Comparison of ENCODE assay signal across 18 mouse cellular contexts in genomic region chr2:128565904-128566303, GRCm38 (mm10). TPM values are rescaled to one million over a fixed set of nuclear protein-coding genes. Genes with fewer than 3 reads are reported as not detected.
DNase-seq lines count a peak whose midpoint lies in the region; ATAC-seq and TF ChIP-seq lines count a peak whose summit lies in the region.
"Had no signal": no experiment of that assay in that cellular context is flagged by ENCODE, and none has a peak within 500 bp of the region (broad histone marks: within the 10 kb centered on the region; RNA-seq: fewer than 3 reads in every experiment).

No protein-coding gene starts in this region.

- H3K4me3 ChIP-seq in kidney, adult 2 months (ENCODE audit: insufficient read depth, low read depth, low read length): no peak overlapping the region
- H3K4me3 ChIP-seq in intestine, embryonic 16.5 days (ENCODE audit: low read length): no peak overlapping the region
- H3K4me3 ChIP-seq: forebrain, embryonic 12.5 days; gastrocnemius, adult 2 months; neural tube, embryonic 13.5 days had no signal

- no peaks in the 10 kb centered on the region for H3K4me1 ChIP-seq in kidney, adult 2 months (ENCODE audit: control insufficient read depth, insufficient read depth, low read length)
- peaks cover 18% of the 10 kb centered on the region for H3K4me1 ChIP-seq in intestine, embryonic 16.5 days (ENCODE audit: control insufficient read depth, insufficient read depth, low read length)
- H3K4me1 ChIP-seq: forebrain, embryonic 12.5 days had no signal

- no peak overlapping the region for H3K27ac ChIP-seq in kidney, adult 2 months (ENCODE audit: insufficient read depth, low read depth, low read length)
- no peak overlapping the region for H3K27ac ChIP-seq in intestine, embryonic 16.5 days (ENCODE audit: low read length)
- H3K27ac ChIP-seq: forebrain, embryonic 12.5 days; gastrocnemius, adult 2 months; neural tube, embryonic 13.5 days had no signal

- no peaks in the 10 kb centered on the region for H3K9me3 ChIP-seq in intestine, embryonic 16.5 days (ENCODE audit: control insufficient read depth, low read length)
- H3K9me3 ChIP-seq: forebrain, embryonic 12.5 days; neural tube, embryonic 13.5 days had no signal

- ATAC-seq in intestine, embryonic 16.5 days: peak; percentile 70
- ATAC-seq in CD4-positive, CD25-positive, alpha-beta regulatory T cell, adult 4 months: no peak

- no peaks in the 10 kb centered on the region for H3K27me3 ChIP-seq in kidney, adult 2 months (replicated peaks; ENCODE audit: control insufficient read depth, insufficient read depth, low read length)
- no peaks in the 10 kb centered on the region for H3K27me3 ChIP-seq in intestine, embryonic 16.5 days (replicated peaks; ENCODE audit: control insufficient read depth, insufficient read depth, low read length)
- H3K27me3 ChIP-seq: forebrain, embryonic 12.5 days; neural tube, embryonic 13.5 days had no signal

- H3K36me3 ChIP-seq in kidney, adult 2 months (ENCODE audit: control insufficient read depth, insufficient read depth, low read length): no peaks in the 10 kb centered on the region
- H3K36me3 ChIP-seq in intestine, embryonic 16.5 days (ENCODE audit: control insufficient read depth, insufficient read depth, low read length): no peaks in the 10 kb centered on the region
- H3K36me3 ChIP-seq: forebrain, embryonic 12.5 days; neural tube, embryonic 13.5 days had no signal

- WGBS in kidney, adult 2 months: 44% methylated on average over 8 of the region's 8 CpGs
- WGBS in intestine, embryonic 16.5 days: 42% methylated on average over 8 of the region's 8 CpGs

- no peak overlapping the region for H3K9ac ChIP-seq in intestine, embryonic 16.5 days (ENCODE audit: low read depth, low read length)
- H3K9ac ChIP-seq: forebrain, embryonic 12.5 days; neural tube, embryonic 13.5 days had no signal

- H3K4me2 ChIP-seq in intestine, embryonic 16.5 days (ENCODE audit: low read depth, low read length): no peak overlapping the region
- H3K4me2 ChIP-seq: forebrain, embryonic 12.5 days; liver, embryonic 11.5 days; neural tube, embryonic 13.5 days had no signal

- peak; percentile 5 for DNase-seq in kidney, adult 2 months
- no peak for DNase-seq in kidney, adult 8-10 months
- peak; percentile 87 for DNase-seq in 3T3-L1 (ENCODE audit: low read depth, low spot score)
- peak; percentile 65 for DNase-seq in ZHBTc4 (ENCODE audit: low read depth, low spot score)
- no peak for DNase-seq in urinary bladder, postnatal 36 days (ENCODE audit: low spot score in 2 of 2)
- no peak for DNase-seq in left cerebral cortex, postnatal 10 days (ENCODE audit: extremely low spot score in 1 of 2, low spot score in 2 of 2)
- DNase-seq: cerebellum, adult 2 months; gastrocnemius, adult 2 months; heart, postnatal 14 days had no signal

- intact Hi-C loops in left cerebral cortex, postnatal 10 days (cut with DNase I): no loop called here

- TF ChIP-seq CTCF in kidney, adult 2 months (conservative IDR thresholded peaks at IDR 0.05; ENCODE audit: insufficient read depth, insufficient read length, low read depth, low read length): no peak

- no peak for TF ChIP-seq POLR2A in kidney, adult 2 months (IDR thresholded peaks at IDR 0.05; ENCODE audit: low read depth, low read length)

RNA-seq across cellular contexts. Expression of gene Spdye4c, which starts 25.1 kb away (rescaled TPM):
- not detected in 2 replicates for polyA plus RNA-seq in kidney, adult 2 months (2012; rRNA removed)
- polyA plus RNA-seq in intestine, embryonic 16.5 days (2015; fragmentation: Nextera tagmentation; extraction: Ambion mirVana): not detected in 2 replicates
- not detected for total RNA-seq in left cerebral cortex, postnatal 10 days (2021)
- not detected for polyA plus RNA-seq in CD4-positive, CD25-positive, alpha-beta regulatory T cell, adult 4 months (2017; shearing (Covaris generic))
- total RNA-seq: adrenal gland, adult 18-20 months; gastrocnemius, adult 2 months; heart, postnatal 14 days; left cerebral cortex, adult 8-10 months; megakaryocyte progenitor cell, adult 5-6 weeks; midbrain, postnatal 0 days had no signal
- polyA plus RNA-seq: cerebellum, adult 2 months; forebrain, embryonic 12.5 days; liver, embryonic 11.5 days; midbrain, postnatal 0 days; neural tube, embryonic 13.5 days had no signal

Comparison
In these comparisons a context has a peak if more than half of its experiments do, and no peak if none do; other contexts are left out.
1. DNase-seq: peak in kidney, adult 2 months (single experiment), 3T3-L1 (single experiment) and ZHBTc4 (single experiment); none in kidney, adult 8-10 months (0 of 2), urinary bladder, postnatal 36 days (0 of 2) and left cerebral cortex, postnatal 10 days (0 of 2).